Mouse (Mus musculus) urinary bladder, adult 18-20 months (tissue): ENCODE results near the gene Hoxc12.

Source experiments
- DNase-seq, 2 experiments: peaks; one replicate each; pipeline ENCODE4 v3.0.0; 2022; ENCODE audit warnings: low spot score in 2 of 2, mixed read lengths in 2 of 2

Hoxc12 gene

DNA sequence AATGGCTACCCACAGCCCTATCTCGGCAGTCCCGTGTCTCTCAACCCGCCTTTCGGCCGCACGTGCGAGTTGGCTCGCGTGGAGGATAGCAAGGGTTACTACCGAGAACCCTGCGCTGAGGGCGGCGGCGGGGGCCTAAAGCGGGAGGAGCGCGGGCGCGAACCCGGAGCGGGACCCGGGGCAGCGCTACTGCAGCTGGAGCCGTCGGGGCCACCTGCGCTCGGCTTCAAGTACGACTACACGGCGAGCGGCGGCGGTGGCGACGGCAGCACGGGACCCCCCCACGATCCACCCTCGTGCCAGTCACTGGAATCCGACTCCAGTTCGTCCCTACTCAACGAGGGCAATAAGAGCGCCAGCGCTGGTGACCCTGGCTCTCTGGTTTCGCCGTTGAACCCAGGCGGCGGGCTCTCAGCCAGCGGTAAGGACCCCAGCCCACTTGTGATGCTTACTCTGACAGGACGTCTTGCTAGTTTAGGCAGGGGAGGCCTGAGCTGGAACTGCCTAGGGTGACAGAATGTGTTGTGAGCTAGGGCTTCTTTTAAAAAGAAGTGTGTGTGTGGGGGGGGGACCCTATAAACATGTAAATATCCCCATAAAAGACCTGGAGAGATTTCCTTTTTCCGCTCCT, 594 bp downstream of the Hoxc12 start:
- DNase-seq, result no peak

DNA sequence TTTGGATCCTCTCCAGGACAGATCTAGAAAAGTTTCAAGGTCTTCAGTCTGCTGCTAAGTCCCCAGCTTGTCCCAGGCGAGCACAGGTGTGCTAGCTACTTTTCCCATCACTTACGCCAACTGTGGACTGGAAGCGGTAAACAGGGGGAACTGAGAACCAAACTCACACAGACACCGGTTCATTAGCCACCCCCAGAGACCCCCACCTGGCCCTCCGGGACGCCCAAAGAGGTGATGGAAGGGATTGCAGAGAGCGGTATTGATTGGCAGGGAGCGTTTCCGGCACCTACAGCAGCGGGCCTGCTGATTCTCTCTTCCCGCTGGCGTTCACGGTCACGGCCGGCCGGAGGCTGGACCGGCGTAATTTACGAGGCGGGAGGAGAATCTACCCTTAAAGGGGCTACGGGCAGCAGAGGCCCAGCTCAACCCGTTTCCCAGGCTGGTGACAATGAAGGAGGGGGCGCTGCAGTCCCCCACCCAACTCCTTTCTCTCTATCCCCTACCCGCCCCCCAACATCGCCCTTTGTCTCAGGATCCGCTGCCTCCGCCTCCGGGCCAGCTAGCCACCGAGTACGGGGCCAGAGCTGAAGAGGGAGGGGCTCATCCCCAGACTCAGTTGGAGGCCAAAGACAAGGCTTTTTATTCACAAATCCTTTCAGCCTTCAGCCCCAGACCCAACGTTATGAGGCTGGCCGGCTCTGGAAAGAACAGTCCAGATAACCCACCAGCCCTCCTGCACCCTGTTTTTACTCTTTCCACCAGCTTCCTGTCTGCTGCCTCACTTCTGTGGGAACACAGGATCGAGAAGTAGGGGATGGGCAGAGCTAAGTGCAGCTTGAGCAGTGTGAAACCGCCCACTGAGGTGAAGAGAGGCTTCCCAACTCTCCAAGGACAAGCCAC, 2.9 kb downstream of the Hoxc12 start:
- DNase-seq, result no peak

DNA sequence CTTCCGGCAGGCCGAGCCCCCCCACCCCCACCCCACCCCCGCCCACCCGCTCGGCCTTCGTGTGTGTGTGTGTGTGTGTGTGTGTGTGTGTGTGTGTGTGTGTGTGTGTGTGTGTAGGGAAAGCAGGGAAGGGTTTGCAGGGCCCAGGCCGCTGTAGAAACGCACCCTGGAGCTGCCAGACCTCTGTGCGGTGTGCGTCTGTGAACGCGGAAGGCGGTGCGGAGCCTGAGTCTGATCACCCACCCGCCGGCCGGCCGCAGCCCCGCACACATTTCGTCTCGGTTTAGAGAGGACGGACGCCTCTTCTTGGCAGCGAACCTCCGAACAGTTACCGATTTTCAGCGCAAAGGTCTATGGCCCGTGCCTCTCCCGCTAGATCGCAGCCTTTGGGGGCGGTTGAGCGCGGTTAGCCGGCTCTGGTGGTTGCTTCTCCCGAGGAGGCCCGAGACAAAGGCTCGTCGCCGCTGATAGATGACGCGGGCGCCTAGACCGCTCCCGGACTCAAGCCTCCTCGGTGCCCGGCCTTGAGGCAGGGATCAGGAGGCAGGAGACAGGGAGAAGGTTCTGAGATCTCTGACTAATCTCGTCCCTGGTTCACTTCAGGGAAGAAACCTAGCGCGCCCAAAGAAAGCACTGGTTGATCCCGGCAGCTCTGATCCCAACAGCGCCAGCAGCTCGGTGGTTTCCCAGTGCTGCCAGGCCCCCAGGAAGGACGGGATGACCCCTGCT, 6.3 kb downstream of the Hoxc12 start:
- DNase-seq, result no peak

DNA sequence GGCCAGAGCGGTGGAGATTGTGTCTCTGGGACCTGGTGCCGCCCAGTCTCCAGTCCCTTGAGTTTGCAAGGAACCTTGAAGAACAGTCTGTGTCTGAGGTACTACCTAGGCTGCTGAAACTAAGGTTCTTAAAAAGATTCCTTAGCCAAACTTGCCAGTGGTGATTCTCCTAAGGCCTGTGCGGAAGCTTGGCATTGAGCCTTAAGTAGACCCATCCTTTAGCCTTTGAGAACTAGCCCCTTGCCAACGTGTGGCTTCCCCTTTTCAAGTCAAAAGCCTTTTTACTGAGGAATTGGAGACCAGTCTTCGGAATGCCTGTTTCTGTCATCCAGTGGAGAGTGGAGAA, 6.9 kb downstream of the Hoxc12 start:
- DNase-seq, result no peak

DNA sequence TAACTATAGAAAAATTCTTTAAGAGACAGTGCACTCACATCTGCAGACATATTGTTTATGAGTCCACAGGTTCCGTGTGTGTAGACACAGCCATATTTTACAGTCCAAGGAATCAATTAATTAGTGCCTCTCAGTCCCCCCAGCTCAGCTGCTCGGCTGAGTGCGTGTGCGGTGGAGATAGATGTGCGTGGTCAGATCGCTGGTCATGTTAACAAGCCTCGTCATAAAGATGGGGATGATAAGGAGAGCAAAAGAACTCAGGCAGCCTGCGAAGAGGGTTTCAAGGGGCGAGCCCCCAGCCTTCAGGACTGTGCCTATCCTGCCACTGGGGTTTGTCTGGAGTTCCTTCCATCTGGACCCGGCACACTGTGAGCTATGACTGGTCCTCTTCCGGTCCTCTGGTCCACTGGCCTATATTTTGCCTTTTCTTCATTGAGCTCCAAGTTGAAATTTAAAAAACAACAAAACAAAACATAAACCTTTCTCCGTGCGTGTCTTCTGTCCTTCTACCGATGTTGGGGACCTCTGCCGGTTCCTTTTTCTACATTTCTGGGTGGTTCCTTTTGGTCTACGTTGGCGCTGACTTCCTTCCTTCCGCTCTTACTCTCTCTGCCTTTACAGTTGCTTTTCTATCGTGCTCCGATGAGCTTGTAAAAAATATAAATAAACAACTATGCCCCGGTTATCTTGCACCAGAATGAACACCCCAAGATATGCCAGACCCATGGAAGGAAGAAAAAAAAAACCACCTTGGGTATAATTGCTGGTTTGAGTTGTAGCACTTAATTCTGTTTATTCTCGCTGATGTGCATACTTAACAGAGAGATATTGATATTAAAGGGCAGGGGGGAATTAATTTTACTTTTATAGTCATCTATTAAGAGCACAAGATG, 8.9 kb downstream of the Hoxc12 start:
- DNase-seq, result no peak

DNA sequence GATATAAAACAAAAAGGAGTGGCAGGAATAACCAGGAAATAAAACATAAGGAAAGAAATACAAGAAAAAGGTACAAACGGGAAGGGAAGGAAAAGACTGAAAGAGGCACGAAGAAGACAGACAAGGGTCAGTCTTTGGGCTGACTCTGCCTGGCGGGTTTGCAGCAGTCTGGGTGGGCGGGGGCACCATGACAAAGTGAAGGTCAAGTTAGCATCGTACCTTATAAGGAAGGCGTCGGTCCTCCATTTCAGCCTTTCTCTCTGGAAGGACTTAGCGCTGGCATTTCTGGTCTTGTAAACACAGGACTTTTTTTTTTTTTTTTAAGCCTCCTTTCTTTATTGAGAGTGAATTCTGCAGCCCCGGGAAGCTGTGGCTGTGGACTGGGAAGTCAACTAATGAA, 10.7 kb downstream of the Hoxc12 start:
- no peak for DNase-seq

DNA sequence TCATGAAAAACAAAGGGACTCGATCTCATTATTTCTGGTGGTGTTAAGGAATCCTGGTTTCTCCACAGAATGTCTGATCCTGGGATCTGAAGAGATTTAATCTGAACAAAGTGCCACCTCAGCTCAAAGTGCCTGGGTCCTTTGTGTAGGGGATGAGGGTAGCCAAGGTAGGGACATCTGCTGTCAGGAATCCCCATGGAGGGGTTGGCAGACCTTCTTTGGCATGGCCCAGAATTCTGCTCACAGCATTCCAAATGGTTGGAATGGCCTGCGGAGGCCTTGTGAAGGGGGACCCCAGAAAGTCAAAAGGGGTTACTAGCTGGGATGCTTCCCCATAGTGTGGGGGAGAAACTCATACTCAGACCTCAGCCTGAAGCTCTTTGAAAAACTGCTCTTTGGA, 12.3 kb downstream of the Hoxc12 start:
- DNase-seq, result no peak

DNA sequence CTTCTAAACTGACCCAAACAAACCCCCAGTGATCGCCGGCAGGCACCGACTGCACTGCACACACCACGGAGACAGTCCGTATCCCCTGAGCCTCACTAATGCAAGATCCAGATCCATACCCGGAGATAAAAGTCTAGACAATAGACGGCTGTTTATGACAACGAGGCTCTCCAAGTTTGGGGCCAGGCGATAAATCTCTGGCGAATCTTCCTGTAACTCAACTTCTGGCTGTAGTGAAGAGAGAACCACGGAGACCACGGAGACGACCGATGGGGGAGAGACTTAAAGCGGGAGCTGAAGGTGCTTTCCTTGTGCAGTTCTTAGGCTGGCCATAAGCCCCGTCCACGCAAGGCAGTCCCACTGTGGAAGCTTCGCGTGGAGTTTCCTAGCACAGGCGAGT, 13.1 kb downstream of the Hoxc12 start:
- no peak for DNase-seq

DNA sequence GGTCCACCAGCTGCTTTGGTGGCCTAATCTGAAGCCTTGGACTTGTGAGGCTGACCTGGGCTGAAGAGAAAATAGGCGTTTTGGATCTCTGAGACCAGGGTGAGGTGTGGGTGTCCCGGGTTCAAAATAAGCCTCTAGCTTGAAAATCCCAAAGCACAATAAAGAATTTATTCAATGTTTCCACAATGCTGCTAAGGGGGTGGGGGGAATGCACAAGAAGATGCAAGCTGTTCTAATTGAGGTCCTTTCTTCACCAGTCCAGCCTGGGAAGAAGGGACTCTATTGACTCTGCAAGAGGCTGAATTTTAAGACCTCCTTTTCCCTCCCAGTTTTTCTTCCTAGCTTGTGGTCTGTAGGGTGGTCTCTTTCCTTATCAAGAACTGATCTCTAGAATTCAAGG, 14.3 kb downstream of the Hoxc12 start:
- DNase-seq, result no peak

DNA sequence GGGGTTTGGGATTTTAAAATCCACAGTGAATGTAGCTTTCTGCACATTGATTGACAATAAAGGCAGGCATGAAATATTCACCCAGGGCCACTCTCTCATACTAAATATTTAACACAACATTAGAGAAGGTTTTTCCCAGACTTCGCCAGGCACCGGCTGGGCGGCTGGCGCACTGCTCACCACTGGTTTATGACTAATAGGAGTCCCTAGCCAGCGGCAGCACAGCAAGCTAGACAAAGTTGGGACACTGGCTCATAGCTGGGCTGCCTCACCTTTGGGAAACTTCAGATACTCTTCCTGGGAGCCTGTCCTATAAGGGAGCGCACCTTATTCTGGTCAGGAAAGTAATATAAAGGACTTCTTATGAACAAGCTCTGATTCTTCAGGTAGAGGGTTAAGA, 17.0 kb downstream of the Hoxc12 start:
- no peak for DNase-seq

DNA sequence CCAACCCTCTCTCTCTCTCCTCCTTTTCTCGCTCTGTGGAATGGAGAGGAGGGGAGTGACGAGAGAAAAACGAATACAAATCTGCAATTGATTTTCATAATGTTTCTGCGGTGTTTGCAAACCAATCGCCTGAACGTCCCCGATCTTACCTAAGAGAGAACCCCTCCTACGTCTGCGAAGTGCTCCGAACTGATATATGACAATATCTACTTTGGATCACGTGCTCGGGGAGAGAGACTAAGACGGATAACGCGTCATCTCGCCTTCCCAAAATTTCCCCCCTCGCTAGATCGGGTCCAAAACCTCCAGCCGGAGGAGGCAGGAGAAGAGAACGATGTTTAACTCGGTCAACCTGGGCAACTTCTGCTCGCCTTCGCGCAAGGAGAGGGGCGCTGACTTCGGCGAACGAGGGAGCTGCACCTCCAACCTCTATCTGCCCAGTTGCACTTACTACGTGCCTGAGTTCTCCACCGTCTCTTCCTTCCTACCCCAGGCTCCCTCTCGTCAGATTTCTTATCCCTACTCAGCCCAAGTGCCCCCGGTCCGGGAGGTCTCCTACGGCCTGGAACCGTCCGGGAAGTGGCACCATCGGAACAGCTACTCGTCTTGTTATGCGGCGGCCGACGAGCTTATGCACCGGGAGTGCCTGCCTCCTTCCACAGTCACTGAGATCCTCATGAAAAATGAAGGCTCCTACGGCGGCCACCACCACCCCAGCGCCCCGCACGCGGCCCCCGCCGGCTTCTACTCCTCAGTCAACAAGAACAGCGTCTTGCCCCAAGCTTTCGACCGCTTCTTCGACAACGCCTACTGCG, 17.8 kb downstream of the Hoxc12 start, which contains the start of gene Hoxc11:
TSS of gene Hoxc11 (plus strand) at position 236 of the 815 bp plus-strand sequence.
- no peak for DNase-seq

DNA sequence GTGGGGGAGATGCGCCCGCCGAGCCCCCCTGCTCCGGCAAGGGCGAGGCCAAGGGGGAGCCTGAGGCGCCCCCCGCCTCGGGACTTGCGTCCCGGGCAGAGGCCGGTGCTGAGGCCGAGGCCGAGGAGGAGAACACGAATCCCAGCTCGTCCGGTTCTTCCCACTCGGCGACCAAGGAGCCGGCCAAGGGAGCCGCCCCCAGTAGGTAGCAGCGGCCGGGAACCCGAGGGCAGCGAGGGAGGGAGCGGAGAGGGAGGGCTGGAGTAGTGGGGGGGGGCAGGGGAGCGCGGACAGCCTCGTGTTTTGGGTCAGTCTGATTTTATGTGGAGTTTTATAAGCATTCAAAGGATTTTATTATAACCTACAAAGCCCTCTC, 18.4 kb downstream of the Hoxc12 start:
- DNase-seq, result no peak

DNA sequence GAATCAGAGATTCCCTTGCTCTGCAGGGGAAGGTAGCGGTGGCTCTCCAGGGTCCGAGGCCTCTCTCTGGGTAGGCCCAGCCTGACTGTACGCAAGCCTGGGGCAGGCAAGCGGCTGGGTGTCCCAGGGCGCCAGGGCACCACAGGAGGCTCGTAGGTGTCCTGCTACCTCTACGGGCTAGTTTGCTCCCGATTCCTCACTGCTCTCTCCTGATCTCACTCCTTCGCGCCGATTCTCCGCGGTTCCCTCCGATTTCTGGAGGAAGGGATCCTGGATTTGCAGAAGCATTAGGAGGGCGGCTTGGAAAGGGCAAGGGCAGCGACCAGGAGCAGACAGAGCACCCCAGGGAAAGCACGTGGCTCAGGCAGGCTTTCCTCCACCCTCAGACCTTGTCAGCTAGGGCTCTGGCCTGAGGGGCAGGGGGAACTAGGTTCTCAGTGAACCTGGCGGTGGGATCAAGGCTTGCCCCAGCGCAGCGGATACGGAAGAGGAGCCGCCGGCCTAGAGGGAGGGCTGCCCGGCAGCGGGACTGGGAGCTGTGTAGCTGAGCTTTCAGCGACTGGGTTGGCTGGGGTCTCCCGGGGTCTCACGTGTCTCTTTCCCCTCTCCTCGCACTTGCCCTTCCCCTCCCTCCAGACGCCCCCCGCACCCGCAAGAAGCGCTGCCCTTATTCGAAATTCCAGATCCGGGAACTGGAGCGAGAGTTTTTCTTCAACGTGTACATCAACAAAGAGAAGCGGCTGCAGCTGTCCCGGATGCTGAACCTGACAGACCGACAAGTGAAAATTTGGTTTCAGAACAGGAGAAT, 19.5 kb downstream of the Hoxc12 start:
- DNase-seq, result no peak

DNA sequence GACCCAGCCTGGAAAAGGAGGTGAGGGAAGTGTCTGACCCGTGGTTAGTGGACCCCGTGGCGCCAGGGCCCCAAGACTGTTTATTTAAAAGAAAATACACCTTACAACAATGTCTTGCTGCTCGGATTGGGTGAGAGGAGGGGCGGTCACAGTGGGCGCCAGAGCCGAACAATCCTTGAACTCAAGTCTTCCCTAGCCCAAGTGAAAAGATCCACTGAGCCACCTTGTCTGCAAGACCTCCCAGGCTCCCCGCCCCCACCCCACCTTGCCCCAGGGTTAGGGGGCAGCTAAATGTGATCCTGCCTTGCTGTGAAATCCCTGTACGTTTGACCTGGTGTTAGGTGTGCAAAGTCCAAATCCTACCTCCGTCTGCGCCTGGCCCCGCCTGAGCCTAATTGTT, 20.3 kb downstream of the Hoxc12 start:
- no peak for DNase-seq

DNA sequence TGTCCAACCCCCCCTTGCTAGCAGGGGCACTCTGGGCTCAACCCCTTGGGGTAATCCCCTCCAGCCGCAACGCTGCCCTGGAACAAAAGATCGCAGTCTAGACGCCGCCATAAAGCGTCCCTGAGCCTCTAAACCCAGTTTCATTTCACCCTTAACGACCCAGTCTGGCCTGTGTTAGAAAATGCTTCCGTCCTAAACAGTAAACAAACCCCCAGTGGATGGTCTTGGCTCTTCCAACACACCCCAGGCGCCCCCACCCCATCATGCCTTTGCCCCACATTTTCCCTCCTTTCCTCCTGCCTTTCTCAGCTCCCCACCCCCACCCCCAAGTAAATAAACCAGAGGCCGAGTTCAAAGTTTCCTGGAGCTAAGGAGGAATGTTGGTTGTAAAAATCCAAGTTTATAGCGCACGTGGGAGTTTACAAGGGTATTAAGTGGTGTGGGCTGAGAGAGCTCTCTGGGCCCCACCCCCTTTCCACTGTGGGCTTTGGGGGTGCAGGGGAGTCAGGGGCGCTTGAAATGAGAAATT, 23.2 kb downstream of the Hoxc12 start:
- no peak for DNase-seq

DNA sequence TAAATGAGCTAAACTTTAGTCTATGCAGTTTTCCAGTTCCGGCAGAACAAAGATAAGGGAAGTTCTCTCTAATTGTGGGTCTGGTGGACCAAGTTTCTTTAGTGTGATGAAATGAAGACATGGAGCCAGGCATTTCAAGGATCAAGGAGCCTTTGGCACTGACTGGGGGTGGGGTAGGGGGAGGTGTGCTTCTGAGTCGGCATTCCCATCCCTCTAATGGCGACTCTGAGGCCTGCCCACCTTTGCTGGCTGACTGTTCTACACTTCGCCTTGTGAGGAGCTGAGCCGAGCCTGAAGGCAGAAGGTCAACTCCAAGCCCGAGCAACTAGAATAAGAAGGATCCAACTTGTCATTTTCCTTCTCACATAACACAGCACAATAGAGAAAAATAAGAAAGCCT, 25.2 kb downstream of the Hoxc12 start:
- no peak for DNase-seq

DNA sequence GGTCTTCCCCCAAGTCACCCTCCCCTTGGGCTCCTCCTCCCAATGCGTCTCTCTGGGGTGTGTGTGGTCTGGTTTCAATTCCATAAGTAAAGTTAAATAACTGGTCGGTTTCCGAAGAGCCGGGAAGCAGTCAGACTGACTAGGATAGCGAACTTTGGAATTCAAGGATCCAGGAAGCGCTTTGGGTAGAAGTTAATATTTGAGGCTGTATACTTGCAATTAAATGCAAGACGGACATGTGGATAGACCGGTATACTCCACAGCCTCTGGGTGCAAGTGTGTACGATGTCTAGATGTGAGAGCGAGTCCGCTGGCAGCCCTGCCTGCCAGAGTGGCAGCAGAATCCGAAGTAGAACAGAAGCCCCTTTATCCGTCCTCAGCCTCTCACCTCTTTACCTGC, 25.9 kb downstream of the Hoxc12 start:
- DNase-seq, result no peak

DNA sequence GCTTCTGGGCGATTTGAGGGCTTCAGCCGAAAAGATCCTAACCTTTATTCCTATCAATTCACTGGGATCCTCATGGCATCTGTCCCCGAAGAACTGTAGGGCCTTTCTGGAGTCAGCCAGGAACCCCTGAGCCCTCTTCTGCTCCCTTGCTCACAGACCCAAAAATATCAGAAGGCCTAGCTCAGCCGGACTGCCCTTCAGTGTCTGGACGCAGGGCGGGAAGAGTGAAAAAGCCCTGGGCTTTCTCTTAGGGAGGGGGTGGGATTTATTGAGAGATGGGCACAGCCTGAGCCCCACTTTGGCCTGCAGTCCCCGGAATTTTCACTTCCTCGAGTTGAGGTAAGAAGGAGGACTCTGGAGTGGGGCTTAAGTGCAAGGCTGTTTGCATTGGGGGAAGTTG, 26.7 kb downstream of the Hoxc12 start:
- DNase-seq, result no peak

DNA sequence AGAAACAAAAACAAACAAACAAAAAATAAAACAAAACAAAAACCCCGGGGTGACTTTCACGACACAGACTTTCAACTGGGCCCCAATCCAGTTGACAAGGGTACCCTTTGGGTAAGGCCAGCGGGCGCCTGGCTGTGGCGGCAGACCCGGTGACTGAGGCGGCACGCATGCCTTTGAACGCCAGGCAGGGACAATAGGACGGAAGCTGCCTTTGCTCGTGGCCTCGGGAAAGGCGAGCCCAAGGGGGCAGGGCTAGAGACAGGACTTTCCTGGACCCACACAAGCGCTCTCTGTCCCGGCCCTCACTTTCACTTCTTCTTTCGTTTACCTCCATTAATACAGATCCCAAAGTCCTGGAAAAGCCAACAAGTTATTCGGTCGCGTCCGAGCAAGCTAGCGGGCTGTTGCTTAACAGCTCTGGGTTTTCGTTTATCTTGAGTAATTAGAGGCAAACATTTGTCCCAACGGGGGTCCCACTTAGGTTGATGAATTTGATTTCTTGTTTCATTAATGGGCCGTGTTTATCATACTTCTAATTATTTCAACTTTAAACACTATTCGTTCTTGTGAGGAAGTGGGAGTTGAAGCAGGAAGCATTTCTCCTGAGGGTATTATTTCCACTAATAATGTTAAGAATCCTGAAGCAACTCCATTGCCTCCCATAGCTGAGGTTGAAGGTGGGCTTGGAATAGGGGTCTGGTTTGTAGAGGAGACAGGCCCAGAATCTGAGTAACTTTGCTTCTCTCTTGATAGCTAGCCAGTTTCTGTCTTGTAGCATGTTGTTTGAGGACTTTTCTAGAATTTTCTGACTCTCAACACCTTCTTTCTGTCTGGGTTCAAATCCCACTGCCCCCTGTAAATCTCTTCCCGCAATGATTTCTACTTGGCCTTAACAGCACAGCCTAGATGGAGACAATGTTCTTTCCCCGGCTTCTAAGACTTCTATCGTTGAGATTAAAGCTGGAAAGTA, 27.4 kb downstream of the Hoxc12 start:
- DNase-seq, result no peak
